Mouse (Mus musculus) olfactory bulb, adult 2 months (tissue): ENCODE measurements around the gene H2afj. TPM values are rescaled to one million over a fixed set of nuclear protein-coding genes. Genes with fewer than 3 reads are reported as not detected.

Source experiments
- H3K27ac ChIP-seq: fragments of 200-500 bp; 2 replicates; pipeline ENCODE4 v1.5.1; 2012; ENCODE audit warnings: low read depth, low read length; ENCODE audit not compliant: insufficient read depth
- H3K4me1 ChIP-seq: fragments of 200-500 bp; 2 replicates; pipeline ENCODE4 v1.6.1; 2012; ENCODE audit warnings: low read length; ENCODE audit not compliant: control insufficient read depth, insufficient read depth
- H3K4me3 ChIP-seq: fragments of 200-500 bp; 2 replicates; pipeline ENCODE4 v1.5.1; 2012; ENCODE audit warnings: mild to moderate bottlenecking, low read depth, low read length, moderate library complexity; ENCODE audit not compliant: insufficient read depth
- CTCF ChIP-seq: fragments of 200-500 bp; IDR thresholded peaks from 2 replicates; pipeline ENCODE4 v1.5.1; 2012; ENCODE audit warnings: low read depth, mild to moderate bottlenecking, low read length, moderate library complexity; ENCODE audit not compliant: insufficient read depth
- POLR2A ChIP-seq: fragments of 200-500 bp; IDR thresholded peaks from 2 replicates; pipeline ENCODE4 v1.6.1; 2012; ENCODE audit warnings: mild to moderate bottlenecking, low read depth, low read length, moderate library complexity; ENCODE audit not compliant: insufficient read depth
- WGBS: fragments of 180-500 bp; shearing (Covaris S2); methylation state at CpG from one replicate; pipeline ENCODE4 v1.1.7; 2018; 5-methylcytosine and 5-hydroxymethylcytosine counted together
- polyA plus RNA-seq: library from polyadenylated mRNA; stranded (reverse); fragments of >200 nt; gene quantifications from 2 replicates; pipeline ENCODE4 v1.2.4, GENCODE M21; 2012; ENCODE audit warnings: low replicate concordance; ENCODE audit not compliant: missing spikeins, insufficient read depth, insufficient read length

The H2afj gene
- polyA plus RNA-seq, 1 experiment: not detected

GRCm38 (mm10) chr6:136848971-136849370 is 40.9 kb downstream of the H2afj start:
- 90% methylated on average over 5 of the region's 5 CpGs for WGBS
- H3K27ac ChIP-seq: no peak overlapping the region
- no peak overlapping the region for H3K4me3 ChIP-seq
- TF ChIP-seq POLR2A (no peak), CTCF (no peak)
- peaks cover 4% of the 10 kb centered on the region; the same call in 1 of the 2 replicates for H3K4me1 ChIP-seq

- TF ChIP-seq POLR2A (no peak), CTCF (no peak)
- 85% methylated on average over 6 of the region's 6 CpGs for WGBS
- H3K27ac ChIP-seq: no peak overlapping the region
- H3K4me1 ChIP-seq: peaks cover 4% of the 10 kb centered on the region; the same call in 1 of the 2 replicates
- H3K4me3 ChIP-seq: no peak overlapping the region
Observed at GRCm38 (mm10) chr6:136850267-136850666, 42.2 kb downstream of the H2afj start.

- Histone ChIP-seq H3K27ac (no peak overlapping the region), H3K4me3 (no peak overlapping the region), H3K4me1 (peaks cover 4% of the 10 kb centered on the region; the same call in 1 of the 2 replicates)
- no peak for TF ChIP-seq CTCF
- no peak for TF ChIP-seq POLR2A
- 80% methylated on average over 4 of the region's 4 CpGs for WGBS
Observed at GRCm38 (mm10) chr6:136852348-136852747, 44.3 kb downstream of the H2afj start.

GRCm38 (mm10) chr6:136852762-136853161 is 44.7 kb downstream of the H2afj start:
- WGBS: 80% methylated on average over 3 of the region's 3 CpGs
- Histone ChIP-seq H3K27ac (no peak overlapping the region), H3K4me3 (no peak overlapping the region), H3K4me1 (peaks cover 7% of the 10 kb centered on the region; the same call in 1 of the 2 replicates)
- TF ChIP-seq CTCF: no peak
- no peak for TF ChIP-seq POLR2A

GRCm38 (mm10) chr6:136854361-136854781 is 46.3 kb downstream of the H2afj start:
- TF ChIP-seq POLR2A (no peak), CTCF (no peak)
- WGBS: 93% methylated on average over 11 of the region's 11 CpGs

GRCm38 (mm10) chr6:136855183-136855582 is 47.1 kb downstream of the H2afj start:
- Histone ChIP-seq H3K4me1 (peaks cover 7% of the 10 kb centered on the region; the same call in 1 of the 2 replicates), H3K4me3 (no peak overlapping the region), H3K27ac (no peak overlapping the region)
- TF ChIP-seq CTCF (no peak), POLR2A (no peak)
- WGBS: 82% methylated on average over 2 of the region's 2 CpGs

More at GRCm38 (mm10) chr6:136854361-136854781, 46.3 kb downstream of the H2afj start:
- Histone ChIP-seq H3K4me1 (peaks cover 7% of the 10 kb centered on the region; the same call in 1 of the 2 replicates), H3K4me3 (no peak overlapping the region), H3K27ac (no peak overlapping the region; the same call in 1 of the 2 replicates)

- WGBS: 63% methylated on average over 14 of the region's 14 CpGs
- Histone ChIP-seq H3K4me3 (no peak overlapping the region), H3K4me1 (peaks cover 7% of the 10 kb centered on the region; the same call in 1 of the 2 replicates), H3K27ac (no peak overlapping the region)
- TF ChIP-seq CTCF: no peak
- TF ChIP-seq POLR2A: no peak
Observed at GRCm38 (mm10) chr6:136856071-136856636, 48.1 kb downstream of the H2afj start.

- Histone ChIP-seq H3K4me1 (peaks cover 7% of the 10 kb centered on the region; the same call in 1 of the 2 replicates), H3K27ac (no peak within 1 kb of the TSS), H3K4me3 (no peak within 1 kb of the TSS)
- TF ChIP-seq POLR2A (no peak), CTCF (no peak)
- WGBS: 79% methylated on average over 18 of the region's 18 CpGs
Observed at GRCm38 (mm10) chr6:136857186-136857872, 49.3 kb downstream of the H2afj start, which contains the start of gene Art4. TSS of gene Art4 (minus strand) at chr6:136857733.

- no peak overlapping the region for H3K4me3 ChIP-seq
- peaks cover 4% of the 10 kb centered on the region; the same call in 1 of the 2 replicates for H3K4me1 ChIP-seq
- H3K27ac ChIP-seq: no peak overlapping the region
- no peak for TF ChIP-seq POLR2A
- TF ChIP-seq CTCF: no peak
- WGBS: 61% methylated on average over 11 of the region's 11 CpGs
Observed at GRCm38 (mm10) chr6:136857873-136858260, 49.8 kb downstream of the H2afj start.
